Mouse (Mus musculus) c-Kit-negative CD71-positive TER-119-positive erythroid progenitor cells, embryonic 14.5 days (primary cell): Measurements from ENCODE around the gene Rpl28.
A peak's percentile ranks its signal among the peaks of the same experiment; 100 is the strongest.
"Not testable (repeated sequence)": the region's sequence is repeated elsewhere in the genome, so short reads cannot be mapped to it uniquely, and the experiment has no call there.

Experiments used
- DNase-seq: peaks from one replicate; pipeline ENCODE4 v3.0.0-alpha.2; 2013; ENCODE audit warnings: low read depth, low spot score

Rpl28 gene

DNA sequence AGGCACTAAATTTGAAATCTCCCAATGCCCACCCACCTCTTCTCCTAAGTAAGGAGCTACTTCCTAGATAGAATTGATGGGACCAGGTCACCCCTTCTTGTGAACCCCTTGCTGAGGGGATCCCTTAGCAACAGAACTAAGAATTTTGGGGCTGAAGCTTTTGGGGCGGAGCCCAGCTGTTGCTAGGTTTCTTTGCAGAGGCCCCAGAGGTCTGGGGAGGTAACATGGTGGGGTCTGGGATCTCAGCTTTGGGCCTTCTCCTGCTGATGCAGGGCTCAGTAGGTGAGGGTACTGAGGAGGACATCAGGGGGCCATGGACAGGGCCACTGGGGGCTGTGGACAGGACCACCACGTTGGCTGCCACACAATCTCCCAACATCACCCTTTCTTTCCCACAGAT, 9.9 kb upstream of the Rpl28 start, which contains the start of the genes Il11 and Tmem190:
Gene Il11, minus strand, starts transcription at position 101 of the 400 bp plus-strand sequence.
Gene Tmem190, plus strand, starts transcription at position 179 of the 400 bp plus-strand sequence.
- DNase-seq = no peak

GRCm38 (mm10) chr7:4783667-4784268, 8.9 kb upstream of the Rpl28 start:
- DNase-seq = no peak

DNA sequence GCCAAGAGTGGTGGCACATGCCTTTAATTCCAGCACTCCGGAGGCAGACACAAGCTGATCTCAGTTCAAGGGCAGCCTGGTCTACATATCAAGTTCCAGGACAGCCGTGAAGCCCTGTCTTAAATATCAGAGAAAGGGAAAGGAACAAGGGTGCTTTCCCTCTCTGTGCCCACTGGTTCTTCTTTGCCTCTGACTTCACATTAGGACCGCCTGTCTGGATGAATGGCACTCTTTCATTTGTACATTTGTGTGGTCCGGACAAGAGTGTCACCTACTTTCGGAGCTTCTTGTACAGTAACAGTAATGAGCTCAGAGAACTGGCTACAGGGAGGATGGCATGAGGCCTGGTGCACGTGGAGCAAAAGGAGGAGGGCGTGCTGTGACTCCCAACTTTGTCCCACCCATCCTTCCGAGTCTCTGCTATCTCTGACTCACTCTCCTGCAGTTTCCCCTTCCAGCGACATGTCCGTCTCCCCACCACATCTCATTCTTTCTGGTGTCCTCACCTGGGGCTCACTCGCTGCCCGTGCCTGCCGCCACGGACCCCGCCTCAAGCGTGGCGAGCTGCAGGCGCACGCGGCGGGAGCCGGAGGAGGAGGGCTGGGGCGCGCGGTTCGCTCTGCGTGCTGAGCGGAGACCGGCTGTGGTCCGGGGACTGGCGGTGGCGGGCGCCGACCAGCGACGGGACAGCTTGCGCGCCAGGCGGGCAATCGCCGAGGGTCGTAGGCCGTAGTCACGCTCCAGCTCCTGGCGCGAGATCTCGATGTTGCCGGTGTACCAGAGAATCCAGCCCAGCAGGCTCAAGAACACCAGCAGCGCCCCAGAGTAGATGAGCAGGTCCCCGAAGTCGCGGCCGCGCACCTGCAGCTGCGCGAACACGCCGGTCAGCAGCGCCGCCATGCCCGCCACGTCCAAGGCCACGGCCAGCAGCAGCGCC, 3.9 kb upstream of the Rpl28 start:
- no peak for DNase-seq

DNA sequence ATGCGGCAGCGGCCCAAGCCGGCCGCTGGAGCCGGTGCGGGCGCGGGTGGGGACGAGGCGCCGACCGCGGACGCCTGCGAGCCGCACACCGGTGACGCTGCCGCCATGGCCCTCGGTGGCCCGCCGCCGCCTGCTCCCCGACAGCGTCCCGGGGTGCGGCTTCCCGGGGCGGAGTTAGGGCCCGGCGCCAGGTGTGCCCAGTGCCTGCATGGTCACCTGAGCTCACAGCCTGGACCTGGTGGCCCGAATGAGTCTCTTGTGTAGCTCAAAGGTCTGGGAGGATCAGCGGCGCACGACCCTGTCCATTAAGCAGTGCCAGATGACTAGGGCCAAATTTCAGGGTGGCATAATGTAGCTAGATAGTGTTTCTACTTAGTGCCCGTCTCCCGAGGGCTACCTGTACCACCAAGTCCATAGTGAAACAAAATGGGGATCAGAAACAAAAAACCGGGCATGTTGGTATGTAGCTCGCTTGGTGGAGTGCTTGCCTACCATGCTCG, 3.2 kb upstream of the Rpl28 start, which contains the start of gene Tmem238:
Gene Tmem238, minus strand, starts transcription at position 221 of the 500 bp plus-strand sequence.
- no peak for DNase-seq

GRCm38 (mm10) chr7:4793248-4793647, 574 bp downstream of the Rpl28 start:
- DNase-seq = not testable (repeated sequence)

- DNase-seq = no peak
Measured at GRCm38 (mm10) chr7:4793674-4794073, 1.0 kb downstream of the Rpl28 start.

- DNase-seq = no peak
Measured at GRCm38 (mm10) chr7:4794631-4795168, 2.0 kb downstream of the Rpl28 start.

- DNase-seq = no peak
Measured at GRCm38 (mm10) chr7:4795767-4796433, 3.2 kb downstream of the Rpl28 start.

DNA sequence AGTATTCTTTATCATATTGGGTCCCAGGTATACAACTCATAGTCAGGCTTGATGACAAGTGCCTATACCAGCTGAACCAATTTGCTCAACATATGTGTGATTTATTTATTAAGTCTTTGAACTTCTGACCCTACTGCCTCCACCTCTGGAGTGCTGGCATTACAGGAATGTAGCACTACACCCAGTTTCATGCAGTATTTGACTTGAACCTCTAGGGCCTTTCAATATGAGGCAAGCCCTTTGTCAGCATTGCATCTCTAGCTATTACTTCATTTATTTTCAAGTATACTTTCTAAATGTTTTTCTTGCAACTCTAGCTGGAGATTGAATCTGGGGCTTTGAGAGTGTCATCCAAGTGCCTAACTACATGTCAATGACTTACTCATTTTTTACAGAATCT, 9.6 kb downstream of the Rpl28 start:
- DNase-seq = no peak

DNA sequence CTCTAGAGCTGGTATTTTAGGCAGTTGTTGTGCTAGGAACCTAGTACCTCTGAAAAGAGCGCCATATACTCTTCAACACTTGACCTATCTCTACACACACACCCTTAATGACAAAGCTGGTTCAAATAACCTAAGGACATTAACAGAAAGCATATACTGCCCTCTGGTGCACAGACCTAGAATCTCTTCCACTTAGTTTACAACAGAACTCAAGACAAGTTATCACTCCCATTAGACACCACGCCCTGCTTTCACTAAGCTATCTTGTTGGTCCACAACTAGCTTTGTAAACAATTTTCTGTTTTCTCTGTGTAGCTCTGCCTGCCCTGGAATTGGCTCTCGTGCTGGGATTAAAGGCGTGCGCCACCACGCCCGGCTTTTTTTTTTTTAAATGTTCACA, 14.0 kb downstream of the Rpl28 start:
- no peak for DNase-seq

DNA sequence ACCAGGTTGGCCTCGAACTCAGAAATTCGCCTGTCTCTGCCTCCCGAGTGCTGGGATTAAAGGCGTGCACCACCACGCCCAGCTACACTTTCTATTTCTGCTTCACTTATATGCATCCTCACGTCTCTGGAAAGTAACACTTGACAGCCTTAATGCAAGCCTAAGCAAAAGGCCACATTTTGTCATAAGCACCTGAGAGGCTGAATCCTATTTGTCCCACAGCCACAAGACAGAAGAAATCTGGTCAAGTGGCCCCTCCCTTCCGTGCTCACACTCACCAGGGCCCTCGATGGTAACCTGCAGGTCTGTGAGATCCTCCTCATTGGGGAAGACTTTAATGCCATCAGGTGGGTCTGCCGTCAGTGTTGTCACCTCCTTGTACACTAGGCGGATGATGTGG, 18.5 kb downstream of the Rpl28 start:
- not testable (repeated sequence) for DNase-seq

- DNase-seq = no peak
Measured at GRCm38 (mm10) chr7:4811842-4812302, 19.2 kb downstream of the Rpl28 start.

DNA sequence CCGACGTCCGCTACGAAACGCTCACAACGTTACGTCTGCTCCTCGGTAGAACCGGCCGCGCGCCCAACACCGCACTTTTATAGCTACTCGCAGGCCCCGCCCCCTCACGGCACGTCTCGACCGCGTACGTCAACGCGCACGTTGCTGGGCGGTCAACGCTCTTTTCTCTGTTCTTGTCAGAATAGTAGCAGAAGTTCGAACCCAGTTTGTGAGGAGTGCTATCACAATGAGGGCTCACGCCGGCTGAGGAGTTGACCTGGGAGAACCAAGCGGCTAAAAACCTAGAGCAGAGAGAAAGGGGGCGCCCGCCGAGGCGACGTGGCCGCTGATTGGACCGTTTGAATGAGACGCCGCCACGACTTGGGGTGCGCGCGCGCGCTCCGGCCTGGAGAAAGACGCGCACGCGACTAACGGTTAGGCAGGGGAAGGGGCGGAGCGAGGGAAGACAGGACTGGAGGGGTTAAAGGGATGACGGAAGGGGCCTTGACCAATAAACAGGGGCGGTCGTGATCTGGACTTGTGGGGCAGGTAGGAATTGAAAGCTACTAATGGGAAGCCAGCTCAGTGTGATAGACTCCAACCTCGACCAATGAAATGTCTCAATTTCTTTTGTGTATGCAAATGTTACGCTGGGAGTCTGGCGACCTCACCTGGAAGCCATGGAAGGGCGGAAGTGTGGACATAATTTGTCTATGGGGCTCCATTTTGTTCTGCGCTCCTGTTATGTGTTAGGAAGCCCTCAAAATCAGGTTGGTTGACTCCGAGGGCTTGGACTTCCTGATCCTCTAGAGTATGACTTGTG, 19.8 kb downstream of the Rpl28 start, which contains the start of gene Ube2s:
Gene Ube2s, minus strand, starts transcription at position 288 of the 802 bp plus-strand sequence.
- DNase-seq = peak; percentile 98

DNA sequence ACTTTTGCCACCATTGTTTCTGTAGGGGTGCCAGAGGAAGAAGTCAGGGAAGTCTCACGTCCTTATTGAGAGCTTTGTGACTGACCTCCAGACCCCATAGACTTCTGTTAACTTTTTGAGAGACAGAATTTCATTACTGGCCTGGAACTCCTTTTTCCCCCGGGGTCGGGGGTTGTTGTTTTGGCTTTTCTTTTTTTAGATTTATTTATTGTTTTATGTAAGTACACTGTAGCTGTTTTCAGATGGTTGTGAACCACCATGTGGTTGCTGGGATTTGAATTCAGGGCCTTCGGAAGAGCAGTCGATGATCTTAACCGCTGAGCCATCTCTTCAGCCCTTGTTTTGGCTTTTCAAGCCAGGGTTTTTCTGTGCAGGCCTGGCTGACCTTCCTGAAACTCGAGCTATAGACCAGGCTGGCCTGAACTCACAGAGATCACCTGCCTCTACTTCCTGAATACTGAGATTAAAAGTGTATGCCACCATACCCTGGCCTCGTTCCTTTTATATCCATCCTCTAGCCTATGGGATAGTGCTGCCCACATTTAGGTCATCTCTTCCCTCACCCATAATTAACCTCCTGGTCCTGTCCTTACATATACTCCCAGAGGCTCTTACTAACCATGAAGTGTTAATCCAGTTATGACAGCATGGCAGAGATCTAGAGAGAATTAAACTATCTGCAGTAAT, 20.6 kb downstream of the Rpl28 start:
- DNase-seq = no peak

DNA sequence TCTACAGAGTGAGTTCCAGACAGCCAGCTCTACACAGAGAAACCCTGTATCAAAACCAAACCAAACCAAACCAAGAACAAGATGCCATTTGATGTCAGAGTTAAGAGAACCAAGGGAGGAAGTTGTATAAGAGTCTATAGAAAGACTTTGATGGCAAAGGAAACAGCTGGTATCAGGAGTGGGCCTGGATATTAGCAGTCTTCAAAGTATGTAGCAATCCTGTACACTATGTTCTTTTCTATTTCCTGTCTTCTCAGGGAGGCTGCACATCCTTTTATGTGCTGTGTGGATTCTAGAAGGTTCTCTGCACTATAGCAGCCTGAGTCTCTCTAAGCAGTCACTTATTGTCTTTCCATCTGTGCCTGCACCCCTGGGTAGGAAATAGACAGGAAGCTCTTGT, 23.9 kb downstream of the Rpl28 start:
- DNase-seq = no peak

DNA sequence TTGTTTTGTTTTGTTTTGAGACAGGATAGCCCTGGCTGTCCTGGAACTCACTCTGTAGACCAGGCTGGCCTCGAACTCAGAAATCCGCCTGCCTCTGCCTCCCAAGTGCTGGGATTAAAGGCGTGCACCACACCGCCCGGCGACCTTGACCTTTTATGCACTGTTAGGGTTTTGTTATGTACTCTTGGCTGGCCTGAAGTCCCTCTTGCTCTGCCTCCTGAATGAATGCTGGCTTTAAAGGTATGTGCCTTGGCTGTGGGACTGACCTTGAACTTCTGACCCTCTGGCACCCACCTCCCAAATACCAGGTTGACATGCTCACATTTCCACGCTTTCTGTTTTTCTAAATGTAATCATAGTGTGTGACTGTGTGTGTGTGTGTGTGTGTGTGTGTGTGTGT, 28.3 kb downstream of the Rpl28 start:
- not testable (repeated sequence) for DNase-seq

DNA sequence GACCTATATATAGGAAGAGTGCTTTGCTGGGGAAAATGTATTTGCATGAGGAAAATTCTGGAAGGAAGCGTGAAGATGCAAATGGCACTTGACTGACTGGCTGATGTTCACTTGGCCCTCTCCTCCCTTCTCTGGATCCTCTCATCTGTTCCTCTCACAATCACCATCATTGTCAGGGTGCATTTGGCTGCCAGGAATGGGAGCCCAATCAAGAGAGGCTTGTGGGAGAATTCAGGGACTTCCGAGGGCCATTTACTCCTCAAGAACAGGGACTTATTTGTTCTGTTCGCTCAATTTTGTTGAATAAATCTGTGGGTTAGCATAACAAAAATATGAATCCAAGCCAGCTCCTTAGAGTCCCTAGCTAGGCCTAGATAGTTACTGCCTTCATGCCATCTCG, 29.0 kb downstream of the Rpl28 start:
- DNase-seq = no peak

GRCm38 (mm10) chr7:4822162-4822907, 29.7 kb downstream of the Rpl28 start:
- DNase-seq = no peak

GRCm38 (mm10) chr7:4825365-4825764, 32.7 kb downstream of the Rpl28 start:
- no peak for DNase-seq
